Mouse (Mus musculus) testis, adult 2 months (tissue): ENCODE measurements around the gene Fam131a.

Experiments used
- CTCF ChIP-seq: fragments of 200-500 bp; IDR thresholded peaks from 2 replicates; pipeline ENCODE4 v1.5.1; 2012; ENCODE audit warnings: low read depth, mild to moderate bottlenecking, inconsistent platforms, low read length, moderate library complexity; ENCODE audit not compliant: control insufficient read depth, insufficient read depth, insufficient replicate concordance
- POLR2A ChIP-seq: fragments of 200-500 bp; IDR thresholded peaks from 2 replicates; pipeline ENCODE4 v1.6.1; 2012; ENCODE audit warnings: low read depth, mild to moderate bottlenecking, inconsistent platforms, low read length, moderate library complexity; ENCODE audit not compliant: control insufficient read depth

GRCm38 (mm10) chr16:20651947-20652310 lies 41.1 kb upstream of the Fam131a start:
- TF ChIP-seq POLR2A (no peak), CTCF (no peak)
